In the genomic region with DNA sequence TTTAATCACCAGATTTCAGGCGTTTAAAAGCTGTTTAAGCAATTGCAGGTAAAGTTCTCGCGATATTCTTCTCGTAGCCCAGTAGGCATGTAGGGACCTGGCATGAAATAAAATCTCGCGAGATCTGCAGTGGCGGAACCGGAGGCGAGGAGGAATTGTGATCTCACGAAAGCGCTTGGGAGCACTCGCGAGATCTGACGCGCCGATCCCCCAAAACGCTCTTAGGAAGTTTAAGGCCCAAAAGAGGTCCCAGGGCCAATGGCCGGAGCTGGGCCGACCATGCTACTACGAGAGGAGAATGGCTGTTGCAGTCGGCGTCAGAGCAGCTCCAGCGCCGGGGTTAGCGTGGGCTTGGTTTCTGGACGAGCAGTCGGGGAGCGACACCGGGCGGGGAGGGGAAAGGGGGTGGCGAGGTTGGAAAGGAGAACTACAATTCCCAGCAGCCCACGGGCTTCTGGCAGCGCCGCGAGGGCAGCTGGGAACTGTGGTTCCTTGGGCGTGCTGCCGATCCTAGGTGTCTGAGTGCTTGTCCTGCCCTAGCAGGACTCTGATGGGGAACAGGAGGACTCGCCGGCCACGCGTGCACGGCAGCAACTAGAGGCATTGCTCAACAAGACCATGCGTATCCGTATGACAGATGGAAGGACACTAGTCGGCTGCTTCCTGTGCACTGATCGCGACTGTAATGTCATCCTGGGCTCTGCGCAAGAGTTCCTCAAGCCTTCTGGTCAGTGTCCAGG, we compare ENCODE assay signal across 8 mouse cellular contexts. TPM values are rescaled to one million over a fixed set of nuclear protein-coding genes. Genes with fewer than 3 reads are reported as not detected.
DNase-seq lines count a peak whose midpoint lies in the region; ATAC-seq lines count a peak whose summit lies in the region.

No protein-coding gene starts in this region.

- H3K4me3 ChIP-seq in hindbrain, embryonic 13.5 days, result peak overlapping the region; percentile 66

- H3K9me3 ChIP-seq in hindbrain, embryonic 13.5 days, result no peaks in the 10 kb centered on the region

- H3K9ac ChIP-seq in hindbrain, embryonic 13.5 days, result peak overlapping the region; percentile 87

- peaks cover 31% of the 10 kb centered on the region for H3K36me3 ChIP-seq in hindbrain, embryonic 13.5 days

- whole genome bisulfite sequencing in hindbrain, embryonic 13.5 days, result under 1% methylated on average over 48 of the region's 48 CpGs

- peak overlapping the region; percentile 98 for H3K27ac ChIP-seq in hindbrain, embryonic 13.5 days

- H3K4me1 ChIP-seq in hindbrain, embryonic 13.5 days (replicated peaks), result peaks cover 38% of the 10 kb centered on the region

- ATAC-seq in hindbrain, embryonic 13.5 days (ENCODE audit: low FRiP score), result peak; percentile 90

- peaks cover 23% of the 10 kb centered on the region for H3K27me3 ChIP-seq in hindbrain, embryonic 13.5 days

- peak; percentile 98 for DNase-seq in Muller cell, postnatal 12 days (ENCODE audit: inconsistent ontology term)
- DNase-seq in cerebellum, adult 9-11 months, result peak; percentile 99
- peak; percentile 96 to 97 for DNase-seq in frontal cortex, postnatal 10 days (ENCODE audit: low spot score in 2 of 2)
- DNase-seq in layer of hippocampus, postnatal 25 days (ENCODE audit: extremely low spot score in 1 of 2, low spot score in 1 of 2), result peak; percentile 77 to 97
- DNase-seq in lung, postnatal 25 days (ENCODE audit: low spot score), result peak; percentile 99
- DNase-seq in retina, embryonic 14.5 days (ENCODE audit: low spot score), result peak; percentile 100
- DNase-seq in thymus, postnatal 4 days, result peak; percentile 90

- H3K4me2 ChIP-seq in hindbrain, embryonic 13.5 days, result peak overlapping the region; percentile 80

RNA-seq across cellular contexts. Expression of gene Cyb5d1, which starts 0.4 kb away (rescaled TPM):
- polyA plus RNA-seq in hindbrain, embryonic 13.5 days (2015; fragmentation: Nextera tagmentation; extraction: Ambion mirVana), result 34.9 and 35.5 TPM in 2 replicates
- total RNA-seq in layer of hippocampus, postnatal 25 days (2021), result 10 to 100 TPM; 40.8 to 43.6 TPM

RNA-seq across cellular contexts. Expression of gene Naa38, which starts 0.5 kb away (rescaled TPM):
- 103 and 105 TPM in 2 replicates for polyA plus RNA-seq in hindbrain, embryonic 13.5 days (2015; fragmentation: Nextera tagmentation; extraction: Ambion mirVana)
- 100 to 1,000 TPM; 100 to 116 TPM for total RNA-seq in layer of hippocampus, postnatal 25 days (2021)

RNA-seq across cellular contexts. Expression of gene Tmem88, which starts 2.2 kb away (rescaled TPM):
- polyA plus RNA-seq in hindbrain, embryonic 13.5 days (2015; fragmentation: Nextera tagmentation; extraction: Ambion mirVana), result 7.1 and 8.7 TPM in 2 replicates
- total RNA-seq in layer of hippocampus, postnatal 25 days (2021), result 1 to 10 TPM; 2.5 TPM

RNA-seq across cellular contexts. Expression of gene Kdm6b, which starts 17.7 kb away (rescaled TPM):
- 50.6 and 51.3 TPM in 2 replicates for polyA plus RNA-seq in hindbrain, embryonic 13.5 days (2015; fragmentation: Nextera tagmentation; extraction: Ambion mirVana)
- 10 to 100 TPM; 28.5 to 41.2 TPM for total RNA-seq in layer of hippocampus, postnatal 25 days (2021)

RNA-seq across cellular contexts. Expression of gene Chd3, which starts 26.6 kb away (rescaled TPM):
- 92.4 and 93.5 TPM in 2 replicates for polyA plus RNA-seq in hindbrain, embryonic 13.5 days (2015; fragmentation: Nextera tagmentation; extraction: Ambion mirVana)
- total RNA-seq in layer of hippocampus, postnatal 25 days (2021), result 100 to 1,000 TPM; 504 to 538 TPM

Comparison
In these comparisons a context has a peak if more than half of its experiments do, and no peak if none do; other contexts are left out.
1. Peak in every context shown above with its lines: DNase-seq, ATAC-seq, H3K4me3 ChIP-seq and H3K27ac ChIP-seq.